In the genomic region with DNA sequence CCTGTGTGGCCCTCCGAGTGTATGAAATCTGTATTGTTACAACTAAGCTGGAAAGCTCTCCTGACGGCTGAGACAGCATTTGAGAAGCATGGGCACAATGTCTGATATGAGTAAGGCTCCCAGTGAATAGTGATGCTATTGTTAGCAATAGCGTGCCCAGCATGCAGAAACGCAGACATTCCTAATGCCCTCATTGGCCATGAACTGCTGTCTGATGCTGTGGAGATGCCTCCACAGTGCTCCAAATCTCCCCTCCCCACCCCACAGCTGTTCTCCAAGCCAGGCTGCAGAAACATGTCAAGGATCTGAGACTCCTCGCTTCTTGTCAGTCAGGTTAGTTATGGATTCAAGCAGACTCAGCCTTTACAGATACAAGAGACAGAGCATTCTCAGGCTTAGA, we compare ENCODE assay signal across 17 mouse cellular contexts. TPM values are rescaled to one million over a fixed set of nuclear protein-coding genes. Genes with fewer than 3 reads are reported as not detected.
DNase-seq lines count a peak whose midpoint lies in the region.
"Had no signal": no experiment of that assay in that cellular context is flagged by ENCODE, and none has a peak within 500 bp of the region (broad histone marks: within the 10 kb centered on the region; RNA-seq: fewer than 3 reads in every experiment).

No protein-coding gene starts in this region.

- DNase-seq in cerebellum, adult 8-10 months = peak; percentile 0
- DNase-seq in cerebellum, adult 11 months = no peak
- DNase-seq in layer of hippocampus, adult 8-10 months (ENCODE audit: low spot score in 2 of 2) = peak; percentile 37 to 40
- no peak for DNase-seq in layer of hippocampus, postnatal 14 days (ENCODE audit: low spot score in 2 of 2)
- peak; percentile 71 for DNase-seq in Muller cell, postnatal 12 days (ENCODE audit: inconsistent ontology term)
- peak; percentile 5 to 9 for DNase-seq in layer of hippocampus, postnatal 36 days
- DNase-seq in ovary, postnatal 14 days (ENCODE audit: low spot score) = no peak
- no peak for DNase-seq in thymus, postnatal 25 days
- DNase-seq: adrenal gland, adult 8-10 months; heart, adult 18-20 months; kidney, adult 8-10 months; kidney, postnatal 25 days; lung, adult 2 months; lung, postnatal 36 days had no signal

RNA-seq across cellular contexts. Expression of gene Dnah3, which starts 58.7 kb away (rescaled TPM):
- under 1 TPM; 0.25 to 0.58 (median 0.38) TPM for total RNA-seq in layer of hippocampus, adult 8-10 months (2022)
- total RNA-seq in layer of hippocampus, postnatal 14 days (2021) = under 1 TPM; 0.38 to 0.62 TPM
- under 1 TPM; 0.07 to 0.46 TPM for total RNA-seq in layer of hippocampus, postnatal 36 days (2021)
- total RNA-seq: CH12.LX; hematopoietic stem cell, adult 5-6 weeks; liver, adult 2 months had no signal

Comparison
In these comparisons a context has a peak if more than half of its experiments do, and no peak if none do; other contexts are left out.
1. DNase-seq: peak in cerebellum, adult 8-10 months (single experiment), layer of hippocampus, adult 8-10 months (2 of 2), Muller cell, postnatal 12 days (single experiment) and layer of hippocampus, postnatal 36 days (2 of 2); none in cerebellum, adult 11 months (single experiment), layer of hippocampus, postnatal 14 days (0 of 2), ovary, postnatal 14 days (single experiment) and thymus, postnatal 25 days (single experiment).